Mouse (Mus musculus): Measurements from ENCODE around the gene Gjc1.

Gene Gjc1

DNA sequence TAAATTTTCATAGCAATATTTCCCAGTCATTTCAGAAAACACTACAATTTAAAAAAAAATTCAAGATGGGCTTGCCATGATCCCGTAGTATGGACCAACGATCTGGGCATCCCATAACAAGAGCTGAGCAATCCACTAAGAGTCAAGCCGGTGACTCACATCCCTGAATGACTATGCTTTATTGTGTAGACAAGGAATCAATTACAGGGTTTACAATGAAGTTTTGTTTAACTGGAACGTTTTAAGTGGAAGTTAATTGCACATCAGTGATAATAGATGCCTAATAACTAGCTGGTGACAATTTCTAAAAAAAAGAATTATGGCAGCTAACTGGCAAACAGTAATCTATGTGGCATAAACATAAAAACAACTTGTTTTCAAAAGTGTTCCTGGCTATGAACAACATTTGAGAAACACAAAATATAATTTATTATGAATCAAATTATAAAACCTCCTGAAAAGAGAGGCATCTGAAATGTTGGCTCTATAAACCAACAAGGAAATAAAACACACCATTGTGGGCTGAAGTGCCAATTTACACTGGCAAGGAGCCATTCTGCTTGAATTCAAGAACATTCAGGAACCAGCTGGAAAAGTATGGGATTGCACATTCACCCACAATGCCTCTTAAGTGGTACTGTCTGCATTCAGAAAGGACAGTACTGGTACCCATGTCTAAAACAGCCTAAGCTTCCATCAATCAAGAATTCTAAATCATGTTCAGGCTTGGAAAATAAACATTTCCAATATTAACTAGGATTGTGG, 8.6 kb downstream of the Gjc1 start:
- DNase-seq, result no peak

DNA sequence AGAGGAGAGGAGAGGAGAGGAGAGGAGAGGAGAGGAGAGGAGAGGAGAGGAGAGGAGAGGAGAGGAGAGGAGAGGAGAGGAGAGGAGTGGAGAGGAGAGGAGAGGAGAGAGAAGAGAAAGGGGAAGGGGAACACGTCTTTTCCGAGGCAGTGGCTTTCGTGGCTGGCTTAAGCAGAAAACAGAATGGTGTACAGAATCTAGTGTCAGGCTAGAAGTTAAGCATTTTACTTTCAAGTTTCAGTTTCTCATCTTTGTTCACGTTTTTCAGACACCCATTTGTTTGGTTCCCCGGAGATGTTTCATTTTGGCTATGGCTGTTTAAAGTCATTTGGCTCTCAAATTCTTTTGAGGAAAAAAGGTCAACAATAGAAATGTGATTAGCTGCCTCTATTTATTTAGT, 11.3 kb downstream of the Gjc1 start:
- no peak for DNase-seq

DNA sequence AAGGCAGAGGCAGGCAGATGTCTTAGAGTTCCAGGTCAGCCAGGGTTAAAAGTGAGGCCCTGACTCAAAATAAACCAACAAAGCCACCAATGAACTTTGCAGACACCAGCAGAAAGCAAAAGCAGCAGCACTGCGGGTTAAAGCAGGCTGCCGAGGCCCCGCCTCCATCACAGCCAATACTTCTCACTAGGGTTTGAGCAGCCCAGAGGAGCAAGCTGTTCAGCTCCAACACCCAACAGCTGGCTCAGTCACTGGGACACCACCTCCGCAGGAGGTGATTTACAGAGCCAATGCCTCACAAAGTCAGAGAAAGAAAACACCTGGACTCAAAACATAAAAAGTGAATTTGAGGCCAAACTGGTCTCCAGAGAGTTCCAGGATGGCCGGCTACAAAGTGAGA, 16.0 kb downstream of the Gjc1 start:
- no peak for DNase-seq

DNA sequence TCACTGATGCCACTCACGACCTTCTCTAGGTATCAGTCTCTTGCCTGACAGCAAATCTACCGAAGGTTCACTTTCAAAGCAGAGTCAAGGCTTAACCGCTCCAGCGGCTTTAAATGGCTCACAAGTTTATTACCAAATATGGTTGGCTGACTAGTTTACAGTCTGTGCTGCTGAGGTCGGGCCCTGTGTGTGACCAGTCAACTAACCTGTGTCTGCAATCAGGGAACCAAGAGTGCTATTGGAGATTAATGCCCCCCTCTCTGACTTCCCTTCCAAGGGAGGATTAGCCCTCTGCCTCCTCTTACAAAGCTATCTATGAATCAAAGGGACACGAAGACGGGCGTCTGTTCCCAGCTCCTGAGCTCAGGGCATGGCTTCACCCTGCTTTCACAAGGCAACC, 25.3 kb downstream of the Gjc1 start:
- no peak for DNase-seq

DNA sequence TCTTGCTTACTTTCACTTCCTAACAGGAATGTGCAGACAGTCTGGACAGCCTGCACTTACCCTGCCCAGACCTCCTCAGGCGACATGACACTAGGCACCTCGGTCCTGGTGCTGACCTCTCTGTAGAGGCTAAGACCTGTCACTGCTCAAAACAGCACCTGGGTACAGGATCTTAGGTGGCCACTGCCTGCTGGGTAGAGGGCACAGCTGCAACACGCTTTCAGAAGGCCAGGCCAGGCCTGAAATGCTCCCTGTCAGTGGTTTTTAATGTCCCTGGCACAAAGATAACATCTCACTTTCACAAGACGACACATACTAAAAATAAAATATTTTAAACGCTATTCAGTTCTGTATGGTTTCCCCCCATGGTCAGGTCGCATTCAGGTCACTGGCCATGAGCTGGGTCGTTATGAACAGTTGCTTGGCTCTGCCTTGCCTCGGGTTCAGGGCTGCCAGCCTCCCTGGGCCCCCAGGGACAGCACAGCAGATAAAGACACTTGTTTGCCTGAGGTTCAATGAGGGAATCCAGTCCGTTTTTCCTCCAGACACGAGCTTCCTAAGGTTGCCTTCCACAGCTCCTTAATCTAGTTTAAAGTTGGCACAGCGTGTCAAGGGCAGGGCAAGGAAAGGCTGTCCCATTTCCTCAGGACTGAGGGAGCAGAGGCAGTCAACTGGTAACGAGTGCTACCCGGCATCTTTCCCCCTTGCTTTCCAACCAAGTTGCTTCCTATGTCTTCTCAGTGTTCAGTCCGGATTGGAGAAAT, 27.6 kb downstream of the Gjc1 start:
- DNase-seq, result no peak

DNA sequence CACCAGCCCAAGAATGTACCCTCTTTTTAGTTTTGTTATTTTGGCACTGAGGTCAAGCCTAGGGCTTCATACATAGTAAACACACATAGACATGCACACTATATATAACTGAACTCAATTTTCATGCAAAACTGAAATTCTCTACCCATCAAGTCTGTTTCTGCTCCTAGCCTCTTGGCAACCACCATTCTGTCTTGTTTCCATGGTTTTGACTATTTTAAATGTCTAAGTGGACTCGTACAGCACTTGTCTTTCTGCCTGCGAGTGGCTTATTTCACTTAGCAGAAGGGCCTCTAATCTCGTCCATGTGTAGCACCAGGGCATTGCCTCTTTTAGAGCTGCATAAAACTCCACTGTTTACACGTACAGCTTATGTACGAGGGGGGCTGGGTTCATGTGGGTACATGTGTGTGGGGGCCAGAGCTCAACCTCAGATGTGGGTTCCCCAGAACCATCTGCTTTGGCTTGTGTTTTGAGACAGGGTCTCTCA, 31.8 kb downstream of the Gjc1 start:
- no peak for DNase-seq

DNA sequence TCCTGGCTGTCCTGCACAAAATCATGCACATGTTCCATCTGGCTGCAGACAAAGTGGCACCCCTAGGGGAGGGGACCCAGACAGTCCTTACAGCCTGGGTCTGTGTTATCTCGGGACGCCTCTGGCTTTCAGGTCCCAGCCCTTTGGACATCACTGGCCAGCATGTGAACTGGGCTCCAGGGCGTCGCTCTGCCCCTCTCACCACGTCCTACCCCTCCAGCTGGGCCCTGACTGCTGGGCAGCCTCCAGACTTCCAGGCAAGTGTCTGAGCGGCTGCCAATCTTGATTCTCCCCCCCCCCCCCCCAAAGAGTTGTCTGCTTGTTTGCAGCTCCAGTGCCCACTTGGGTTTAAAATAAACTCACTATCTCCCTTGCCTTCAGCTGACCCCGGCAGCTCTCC, 36.1 kb downstream of the Gjc1 start:
- DNase-seq, result no peak

DNA sequence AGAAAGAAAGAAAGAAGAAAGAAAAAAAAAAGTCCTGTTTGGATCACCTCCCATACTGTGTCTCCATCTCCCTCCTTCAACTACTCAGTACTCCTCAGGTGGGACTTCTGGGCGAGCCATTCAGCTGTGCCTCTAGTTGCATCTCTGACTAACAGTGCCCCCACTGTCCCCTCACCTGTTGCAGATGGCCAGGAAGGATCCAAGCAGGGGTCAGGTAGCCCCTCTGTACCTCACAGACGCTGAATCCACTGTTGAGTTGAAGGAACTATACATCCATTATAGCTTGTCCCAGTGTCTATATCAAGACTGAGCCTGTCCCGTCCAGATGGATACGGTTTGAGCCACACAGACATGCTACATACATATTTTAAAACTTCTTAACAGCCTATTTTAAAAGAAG, 38.0 kb downstream of the Gjc1 start:
- no peak for DNase-seq

DNA sequence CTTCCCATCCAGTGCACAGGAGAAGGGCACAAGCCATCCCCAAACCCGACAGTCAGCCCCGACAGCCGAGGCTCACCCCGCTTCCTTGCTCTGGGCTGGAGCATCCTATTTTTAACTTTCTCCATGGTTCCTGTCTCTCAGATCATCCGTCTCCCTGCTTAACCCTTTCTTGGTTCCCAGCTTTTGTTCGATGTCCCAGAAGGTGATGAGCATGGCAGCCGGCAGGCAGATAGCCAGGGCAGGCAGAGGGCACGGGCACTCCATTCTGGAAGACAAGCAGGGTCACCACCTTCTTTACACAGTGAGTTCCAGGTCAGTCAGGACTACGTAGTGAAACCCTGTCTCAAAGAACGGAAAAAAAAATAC, 38.5 kb downstream of the Gjc1 start:
- peak in 1 of 2 experiments; percentile 30 for DNase-seq

DNA sequence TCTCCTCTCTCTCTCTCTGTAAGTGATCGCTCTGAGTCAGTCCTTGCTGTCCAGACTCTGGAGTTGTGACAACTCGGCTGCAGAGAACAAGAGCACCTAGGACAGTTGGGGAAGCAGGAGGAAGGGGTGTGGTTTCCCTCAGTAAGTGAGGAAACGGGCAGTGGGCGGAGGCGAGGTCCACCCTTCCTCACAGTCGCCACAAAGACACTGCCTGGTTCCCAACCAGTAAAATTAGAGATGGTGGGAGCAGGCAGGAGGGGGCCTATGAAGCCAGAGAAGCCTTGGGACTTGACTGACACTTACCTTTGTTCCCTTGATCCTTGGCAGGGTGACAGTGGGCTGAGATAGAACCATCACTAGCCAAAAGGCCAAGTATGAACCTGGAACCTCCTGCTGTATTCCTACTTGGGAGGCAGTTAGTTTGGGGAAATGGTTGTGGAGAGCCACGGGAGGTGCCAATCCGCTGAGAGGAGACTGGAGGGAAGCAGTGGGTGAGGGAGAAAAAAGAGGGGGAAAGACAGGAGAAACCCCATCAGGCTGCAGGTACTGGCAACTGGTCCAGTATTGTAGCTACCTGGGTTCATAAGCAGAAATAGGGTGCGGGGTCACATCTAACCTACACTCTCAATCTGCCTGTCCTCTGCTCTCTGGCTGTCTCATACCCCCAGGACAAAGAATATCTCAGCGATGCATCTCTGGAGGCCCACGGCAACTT, 39.1 kb downstream of the Gjc1 start:
- DNase-seq, result peak in 1 of 2 experiments; percentile 38

DNA sequence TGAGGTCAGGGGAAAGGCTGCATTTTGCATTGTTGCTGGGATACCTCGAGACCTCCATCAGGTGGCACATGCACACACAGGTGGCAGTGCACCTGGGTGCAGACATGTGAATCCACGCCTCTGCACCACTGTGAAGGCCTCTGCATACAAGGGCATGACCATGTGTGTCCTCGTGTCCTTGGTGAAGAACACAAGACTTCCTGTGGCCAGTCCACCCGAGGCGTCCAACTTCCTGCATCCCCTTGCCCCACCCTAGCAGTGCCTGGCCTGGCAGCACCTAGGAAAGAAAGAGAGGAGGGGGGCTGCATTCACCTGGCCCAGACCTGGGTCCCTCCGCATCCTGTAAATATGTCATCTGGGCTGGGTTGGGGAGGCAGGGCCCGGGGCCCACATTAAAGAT, 39.7 kb downstream of the Gjc1 start:
- DNase-seq, result peak; percentile 24 to 28

DNA sequence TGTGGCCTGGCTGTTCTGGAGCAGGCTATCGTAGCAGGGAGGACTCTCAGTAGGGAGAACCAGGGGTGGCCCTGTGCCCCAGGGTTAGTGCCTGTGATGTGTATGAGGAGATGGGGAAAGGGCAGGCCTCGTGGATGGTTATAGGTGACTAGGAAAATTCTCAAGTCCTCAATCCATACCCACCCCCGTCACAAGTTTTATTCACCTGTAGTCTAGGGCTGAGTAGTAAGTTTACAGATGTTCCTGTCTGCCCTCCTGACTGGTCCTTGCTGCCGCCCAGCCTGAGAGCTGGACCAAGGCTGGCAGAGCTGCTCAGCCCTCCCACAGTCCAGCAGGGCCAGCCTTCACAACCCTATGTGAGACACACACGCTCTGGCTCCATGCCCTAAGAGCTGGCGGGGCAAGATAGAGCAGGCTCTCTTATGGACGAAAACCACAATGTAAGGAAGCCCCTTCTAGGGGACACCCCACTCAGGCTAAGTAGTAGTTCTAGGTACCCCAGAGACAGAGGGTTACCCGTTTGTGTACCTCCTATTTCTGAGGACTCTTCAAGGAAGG, 40.3 kb downstream of the Gjc1 start:
- DNase-seq, result peak; percentile 48 to 60

DNA sequence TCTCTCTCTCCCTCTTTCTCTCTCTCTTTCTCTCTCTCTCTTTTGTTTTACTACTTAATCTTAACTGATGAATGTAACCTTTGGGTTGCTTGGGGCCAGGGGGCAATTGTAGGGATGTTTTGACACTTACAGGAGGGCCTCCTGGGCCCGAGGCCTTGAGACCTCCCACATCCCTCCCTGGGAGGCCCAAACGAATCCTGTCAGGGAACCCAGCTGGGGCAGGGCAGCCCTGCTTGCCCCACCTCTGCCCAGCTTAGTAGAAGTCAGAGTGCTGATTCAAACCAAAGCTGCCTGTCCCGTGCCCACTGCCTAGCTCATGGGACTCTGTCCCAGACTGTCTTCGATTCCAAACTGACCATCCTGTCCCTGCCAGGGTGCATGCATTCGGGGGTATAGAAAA, 40.9 kb downstream of the Gjc1 start:
- no peak for DNase-seq

DNA sequence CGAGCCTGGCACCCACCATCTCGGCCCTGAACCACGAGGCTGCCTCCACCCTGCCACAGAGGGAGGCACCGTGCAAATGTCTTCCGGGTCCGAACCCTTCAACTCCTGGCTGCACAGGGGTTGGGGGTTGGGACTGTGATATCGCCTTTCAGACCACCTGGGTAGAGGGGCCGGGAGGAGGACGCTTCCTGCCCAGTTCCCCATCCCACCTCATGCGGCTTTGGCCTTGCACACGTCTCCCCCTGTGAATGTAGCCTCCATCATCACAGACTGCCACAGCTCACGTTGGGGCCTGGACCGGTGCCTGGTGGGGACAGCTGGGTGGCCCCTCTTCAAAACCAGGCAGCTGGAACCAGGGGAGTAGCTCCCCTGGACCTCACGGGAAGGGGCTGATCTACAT, 41.3 kb downstream of the Gjc1 start:
- DNase-seq, result peak in 1 of 2 experiments; percentile 18

DNA sequence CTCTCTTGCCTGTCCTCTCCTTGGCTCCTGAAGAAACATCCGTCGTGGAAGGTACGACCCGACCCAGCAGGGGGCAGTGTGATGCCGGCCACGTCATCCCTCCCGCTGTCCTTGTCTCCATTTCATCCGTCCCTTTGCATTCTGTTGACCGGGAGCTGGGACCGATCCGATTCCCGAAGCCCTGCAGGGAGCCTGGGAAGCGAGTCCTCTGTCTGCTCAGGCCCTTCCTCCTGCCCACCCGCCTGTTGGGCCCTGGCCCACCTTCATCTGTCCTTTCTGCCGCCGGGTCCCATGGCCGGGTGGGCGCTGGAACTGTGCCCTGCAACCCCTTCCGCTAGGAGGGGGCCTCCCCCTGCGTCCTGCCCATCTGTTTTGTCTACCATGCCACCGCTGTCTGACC, 41.9 kb downstream of the Gjc1 start:
- peak; percentile 57 to 64 for DNase-seq

DNA sequence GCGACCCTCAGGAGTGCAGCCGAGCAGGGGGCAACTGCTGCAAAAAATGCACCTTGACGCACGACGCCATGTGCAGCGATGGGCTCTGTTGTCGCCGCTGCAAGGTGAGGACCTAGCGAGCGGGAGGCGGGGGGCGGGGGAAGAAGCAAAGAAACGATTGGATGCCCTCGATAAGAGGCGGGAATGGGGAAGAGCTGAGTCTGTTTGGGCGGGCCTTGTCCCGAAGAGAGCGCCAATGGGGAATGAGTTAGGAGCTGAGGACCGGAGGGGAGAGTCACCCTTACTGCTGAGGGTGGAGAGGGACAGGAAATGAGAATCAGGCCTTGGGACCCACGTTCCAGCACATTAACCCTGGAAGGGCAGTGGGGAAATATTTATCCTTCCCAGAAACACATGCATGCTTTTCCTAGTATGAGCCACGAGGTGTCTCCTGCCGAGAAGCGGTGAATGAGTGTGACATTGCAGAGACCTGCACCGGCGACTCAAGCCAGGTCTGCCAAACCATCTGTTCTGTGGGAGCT, 44.8 kb downstream of the Gjc1 start:
- peak; percentile 84 to 87 for DNase-seq

DNA sequence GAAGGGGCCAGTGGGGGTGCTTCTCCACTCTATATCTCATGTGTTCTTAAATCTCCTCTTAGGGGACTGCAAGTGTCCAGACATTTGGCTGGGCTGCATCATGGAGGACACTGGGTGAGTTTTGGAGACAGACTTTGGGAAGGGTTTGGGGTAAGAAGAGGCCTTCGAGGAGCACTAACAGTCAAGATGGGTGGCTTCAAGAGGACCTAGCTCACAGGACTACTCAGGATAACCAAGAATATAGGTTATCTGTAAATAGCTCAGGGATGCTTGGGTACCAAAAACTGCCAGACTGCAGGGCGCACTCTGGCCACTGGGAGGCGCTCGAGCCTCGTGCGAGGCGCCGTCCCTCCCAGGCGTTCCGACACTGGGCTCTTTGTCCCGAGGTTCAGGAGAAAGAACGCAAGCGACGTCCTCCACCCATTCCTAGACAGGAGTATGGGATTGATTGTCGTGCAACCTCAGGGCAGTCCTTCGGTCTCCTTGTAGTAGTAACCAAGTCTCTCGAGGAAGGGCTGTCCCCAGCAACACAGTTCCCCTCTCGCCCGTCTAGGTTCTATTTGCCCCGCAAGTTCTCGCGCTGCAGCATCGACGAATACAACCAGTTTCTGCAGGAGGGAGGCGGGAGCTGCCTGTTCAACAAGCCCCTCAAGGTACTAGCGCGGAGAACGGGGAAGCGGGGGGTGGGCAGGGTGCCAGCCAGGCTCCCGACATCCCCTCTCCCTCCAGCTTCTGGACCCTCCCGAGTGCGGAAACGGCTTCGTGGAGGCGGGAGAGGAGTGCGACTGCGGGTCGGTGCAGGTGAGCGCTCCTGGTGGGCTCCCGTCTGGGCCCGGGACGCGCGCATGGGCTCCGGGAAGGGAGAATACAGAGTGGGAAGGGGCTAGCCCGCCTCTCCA, 45.5 kb downstream of the Gjc1 start:
- peak; percentile 93 to 95 for DNase-seq

DNA sequence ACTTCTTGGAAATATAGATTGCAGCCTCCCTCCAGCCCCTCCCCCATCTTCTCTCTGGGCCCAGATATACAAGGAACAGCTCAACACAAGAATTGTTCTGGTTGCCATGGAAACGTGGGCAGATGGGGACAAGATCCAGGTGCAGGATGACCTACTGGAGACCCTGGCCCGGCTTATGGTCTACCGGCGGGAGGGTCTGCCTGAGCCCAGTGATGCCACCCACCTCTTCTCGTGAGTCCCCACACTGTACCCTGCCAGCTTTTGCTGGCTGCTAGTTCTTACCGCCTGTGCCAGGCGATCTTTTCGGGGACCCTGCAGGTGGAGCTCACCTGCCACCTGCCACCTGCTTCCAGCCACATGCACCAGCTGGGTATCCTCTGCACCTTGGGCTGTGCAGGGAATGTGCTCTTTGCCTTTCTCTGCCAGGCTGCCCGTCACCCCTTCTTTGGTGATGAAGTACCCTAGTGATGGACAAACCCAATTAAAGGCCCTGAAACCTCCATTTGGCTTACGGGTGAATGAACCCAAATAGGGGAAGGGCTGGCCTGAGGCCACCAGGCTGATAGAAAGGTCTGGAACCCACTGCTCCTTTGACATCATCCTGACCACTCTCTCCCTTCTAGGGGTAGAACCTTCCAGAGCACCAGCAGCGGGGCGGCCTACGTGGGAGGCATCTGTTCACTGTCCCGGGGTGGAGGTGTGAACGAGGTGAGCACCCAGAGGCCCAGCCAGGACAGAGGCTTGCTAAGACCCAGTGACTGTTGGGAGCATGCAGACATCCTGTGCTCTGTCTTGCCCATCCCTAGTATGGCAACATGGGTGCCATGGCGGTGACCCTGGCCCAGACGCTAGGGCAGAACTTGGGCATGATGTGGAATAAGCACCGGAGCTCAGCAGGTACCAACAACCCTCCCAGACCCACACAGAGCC, 46.5 kb downstream of the Gjc1 start:
- peak; percentile 33 to 39 for DNase-seq

DNA sequence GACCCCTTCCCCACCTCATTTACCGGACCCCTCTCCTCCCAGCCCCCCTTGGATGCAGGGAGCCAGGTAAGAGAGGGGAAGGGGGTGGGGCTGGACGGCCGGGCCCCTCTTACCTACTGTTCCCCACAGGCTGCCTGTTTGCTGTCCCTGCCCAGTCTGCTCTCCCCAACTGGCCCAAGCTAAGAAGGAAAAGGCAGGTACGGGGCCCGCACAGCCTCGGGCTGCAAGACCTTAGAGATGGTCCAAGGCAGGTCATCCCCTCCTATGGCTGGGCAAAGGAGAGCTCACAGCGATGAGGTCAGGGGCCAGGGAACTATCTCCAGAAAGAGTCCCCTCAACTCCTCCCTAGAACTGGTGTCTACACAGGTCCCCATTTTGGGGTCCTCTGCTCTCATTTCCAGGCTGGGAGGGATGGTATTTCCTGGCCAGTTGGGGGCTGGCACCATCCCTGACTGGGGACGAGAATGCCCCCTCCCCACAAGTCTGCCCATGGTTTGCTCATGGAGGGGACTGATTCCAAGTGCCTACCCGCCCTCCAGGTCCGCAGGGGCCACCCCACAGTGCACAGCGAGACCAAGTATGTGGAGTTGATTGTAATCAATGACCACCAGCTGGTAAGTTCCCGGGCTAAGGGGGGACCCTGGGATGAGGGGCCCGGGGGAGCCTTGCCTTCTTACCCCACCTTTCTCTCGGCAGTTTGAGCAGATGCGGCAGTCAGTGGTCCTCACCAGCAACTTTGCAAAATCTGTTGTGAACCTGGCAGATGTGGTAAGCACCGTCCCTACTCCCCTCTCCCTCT, 47.4 kb downstream of the Gjc1 start:
- peak; percentile 18 to 20 for DNase-seq
